Mouse (Mus musculus): ENCODE data around the gene Inf2.

DNA sequence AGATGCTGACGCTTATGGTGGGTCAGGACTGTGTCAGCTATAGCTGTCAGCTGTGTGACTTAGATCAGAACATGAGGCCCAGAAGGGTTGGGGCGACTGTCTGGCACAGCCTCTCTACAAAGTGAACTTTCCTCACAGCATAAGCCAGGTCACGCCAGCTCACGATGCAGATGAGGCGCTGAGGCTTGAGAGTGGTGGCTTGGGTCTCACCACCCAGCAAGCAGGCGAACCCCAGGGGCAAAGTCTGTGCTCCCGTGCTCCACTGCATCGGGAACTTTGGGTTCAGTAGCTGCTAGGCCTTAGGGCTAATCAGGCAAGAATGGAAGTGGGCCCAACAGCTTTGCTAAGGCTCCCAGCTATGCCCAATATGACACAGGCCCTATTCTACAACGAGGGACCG is 20.4 kb downstream of the Inf2 start:
- no peak for TF ChIP-seq POLR2A (IDR thresholded peaks at IDR 0.05; ENCODE audit: low read depth, low read length)
- no peak for TF ChIP-seq CTCF (IDR thresholded peaks at IDR 0.05; ENCODE audit: extremely low read depth, insufficient read depth, insufficient read length, insufficient replicate concordance)
